Mouse (Mus musculus): Measurements from ENCODE around the gene Liph.
"Not testable (repeated sequence)": the region's sequence is repeated elsewhere in the genome, so short reads cannot be mapped to it uniquely, and the experiment has no call there.

Gene Liph

DNA sequence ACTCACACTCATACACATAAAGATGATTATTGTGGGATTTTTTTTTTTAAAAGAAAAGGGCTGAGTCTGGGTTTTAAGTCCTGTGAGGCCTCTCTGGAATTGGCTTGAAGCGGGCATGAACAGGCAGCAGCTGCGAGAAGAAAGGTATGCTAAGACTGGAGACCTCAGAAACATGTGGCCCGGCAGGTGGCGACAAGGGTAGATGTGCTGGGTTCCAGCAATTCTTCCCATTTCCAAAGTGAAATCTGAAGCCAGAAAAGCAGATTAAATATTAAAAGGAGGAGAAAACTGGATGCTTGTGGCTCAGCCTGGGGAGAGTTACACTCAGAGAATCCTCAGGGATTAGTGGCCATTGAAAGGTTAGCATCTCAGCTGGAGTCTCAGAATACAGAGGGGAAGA lies 24.0 kb downstream of the Liph start:
- DNase-seq (ENCODE audit: low spot score) = no peak

DNA sequence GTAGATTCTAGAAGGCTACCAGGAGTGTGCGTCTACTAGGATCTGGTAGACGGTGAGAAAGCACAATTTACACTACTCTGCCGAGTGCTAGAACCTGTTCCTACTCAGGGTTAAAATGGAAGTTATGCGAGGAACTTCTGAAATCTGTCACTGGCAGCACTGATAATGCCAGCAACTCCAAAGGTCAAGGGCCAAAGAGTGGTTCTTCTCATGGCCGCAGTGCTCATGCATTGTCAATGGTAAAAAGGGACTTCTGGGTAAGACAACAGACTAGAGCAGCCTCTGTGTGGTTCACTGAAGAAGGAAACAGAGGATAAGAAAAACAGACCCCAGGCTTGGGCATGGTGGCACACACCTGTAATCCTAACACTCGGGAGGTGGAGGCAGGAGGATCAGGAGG lies 24.9 kb downstream of the Liph start:
- DNase-seq (ENCODE audit: low spot score) = no peak

GRCm38 (mm10) chr16:21969874-21970273 lies 25.6 kb downstream of the Liph start:
- no peak for DNase-seq (ENCODE audit: low spot score)

DNA sequence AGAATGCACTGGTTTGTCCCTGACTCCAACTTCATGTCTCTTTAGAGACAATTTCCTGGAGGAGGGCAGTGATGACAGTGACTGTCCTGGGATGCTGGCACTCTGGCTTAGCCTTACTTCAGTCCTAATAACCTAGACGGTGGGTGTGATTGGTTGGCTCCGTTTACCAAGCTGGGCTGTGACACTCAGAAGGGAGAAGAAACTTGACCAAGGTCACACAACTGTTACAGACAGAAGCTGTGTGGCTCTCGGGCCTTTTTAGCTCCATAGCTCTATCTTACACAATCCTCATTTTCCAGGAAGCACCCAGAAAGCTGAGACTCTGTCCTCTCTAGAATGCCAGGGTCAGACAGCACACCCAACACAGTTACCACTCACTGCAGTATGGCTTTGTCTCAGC lies 29.9 kb downstream of the Liph start:
- no peak for DNase-seq (ENCODE audit: low spot score)

GRCm38 (mm10) chr16:21955591-21955990 lies 39.9 kb downstream of the Liph start:
- DNase-seq (ENCODE audit: low spot score) = no peak

DNA sequence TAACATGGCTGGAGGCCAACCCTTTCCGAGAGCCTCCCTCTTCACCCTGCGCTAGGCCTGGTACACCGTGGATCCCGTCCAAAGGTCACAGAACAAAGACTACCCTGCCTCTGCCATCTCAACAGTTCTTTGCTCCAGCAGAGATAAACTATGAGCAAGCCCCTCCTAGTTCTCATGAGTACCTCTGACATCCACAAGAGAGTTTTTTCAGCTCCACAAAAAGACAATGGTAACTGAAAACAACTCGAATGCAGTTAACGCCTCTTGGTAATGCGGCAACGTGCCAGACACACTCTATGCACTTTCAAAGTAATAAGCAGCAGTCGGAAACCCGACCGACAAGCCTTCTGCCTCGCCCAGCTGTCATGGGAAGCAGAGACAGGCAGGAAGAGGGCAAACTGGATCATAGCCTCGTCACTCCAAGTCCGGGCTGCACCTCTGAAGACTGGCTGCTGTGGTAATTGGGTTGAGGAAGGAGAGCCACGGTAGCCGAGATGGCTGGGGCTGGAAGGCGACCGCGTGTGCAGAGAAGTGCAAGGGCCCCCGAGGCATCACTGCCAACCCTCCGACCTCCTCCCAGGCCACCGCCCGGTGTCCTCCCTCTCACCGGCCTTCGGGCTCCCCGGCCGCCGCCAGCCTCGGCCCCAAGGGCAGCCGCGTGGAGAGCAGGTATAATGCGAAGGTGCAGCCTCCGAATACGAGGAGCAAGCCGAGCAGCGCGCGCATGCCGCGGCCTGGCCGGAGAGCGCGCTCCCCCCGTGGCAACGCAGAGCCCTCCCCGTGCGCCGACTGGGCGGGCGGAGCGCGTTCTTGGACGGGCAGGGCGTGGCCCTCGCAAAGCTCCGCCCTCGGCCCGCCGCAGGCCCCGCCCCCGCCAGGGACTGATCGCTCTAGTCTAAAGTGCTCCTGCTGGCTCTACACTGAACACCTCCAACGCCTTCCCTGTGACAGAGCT lies 48.4 kb downstream of the Liph start, which contains the start of gene Tmem41a:
Gene Tmem41a (minus strand): TSS at position 792 of the 955 bp plus-strand sequence.
- peak; percentile 85 for DNase-seq (ENCODE audit: low spot score)

DNA sequence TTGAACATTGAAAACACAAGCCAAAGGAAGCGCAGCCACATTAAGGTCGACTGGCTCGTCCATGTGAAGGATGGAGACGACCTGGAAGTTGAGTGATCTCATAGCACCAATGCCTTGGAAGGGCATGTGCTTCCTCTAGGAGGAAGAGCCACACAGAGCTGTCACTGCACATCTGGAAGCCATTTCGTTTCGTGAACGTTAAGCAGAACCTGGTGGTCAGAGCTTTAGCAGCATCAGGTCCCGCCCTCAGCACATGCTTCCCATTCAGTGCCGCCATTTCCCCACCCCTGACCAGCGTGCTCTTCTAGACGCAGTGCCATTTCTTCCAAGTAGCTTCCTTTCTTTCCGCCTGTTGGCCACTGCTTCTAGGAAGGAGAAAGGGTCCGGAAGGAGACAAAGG lies 67.0 kb downstream of the Liph start:
- DNase-seq (ENCODE audit: low spot score) = no peak

- DNase-seq (ENCODE audit: low spot score) = no peak
These were observed 78.8 kb downstream of the Liph start for GRCm38 (mm10) chr16:21916681-21917080.

- DNase-seq (ENCODE audit: low spot score) = no peak
These were observed 82.1 kb downstream of the Liph start for GRCm38 (mm10) chr16:21913347-21913746.

GRCm38 (mm10) chr16:21908906-21909305 lies 86.6 kb downstream of the Liph start:
- DNase-seq (ENCODE audit: low spot score) = not testable (repeated sequence)

DNA sequence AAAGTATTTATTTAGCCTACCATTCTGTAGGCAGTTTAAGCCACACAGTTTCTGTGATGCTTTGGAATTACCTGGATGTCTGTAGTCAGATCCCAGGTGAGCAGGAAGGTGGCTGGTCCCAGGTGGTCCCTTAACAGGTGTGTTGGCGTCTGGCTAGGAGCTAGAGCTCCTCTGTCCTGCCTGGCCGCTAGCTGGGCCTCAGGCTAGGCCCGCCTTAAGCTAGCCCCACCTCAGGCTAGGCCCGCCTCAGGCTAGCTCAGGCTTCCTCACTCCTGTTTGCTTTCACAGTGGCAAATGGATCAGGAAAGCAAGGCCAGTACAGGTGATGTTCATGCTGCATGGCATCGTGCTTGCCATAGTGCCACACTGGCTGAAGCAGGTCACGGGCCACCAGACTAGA lies 88.6 kb downstream of the Liph start:
- no peak for DNase-seq (ENCODE audit: low spot score)

GRCm38 (mm10) chr16:21905996-21906395 lies 89.5 kb downstream of the Liph start:
- no peak for DNase-seq (ENCODE audit: low spot score)

DNA sequence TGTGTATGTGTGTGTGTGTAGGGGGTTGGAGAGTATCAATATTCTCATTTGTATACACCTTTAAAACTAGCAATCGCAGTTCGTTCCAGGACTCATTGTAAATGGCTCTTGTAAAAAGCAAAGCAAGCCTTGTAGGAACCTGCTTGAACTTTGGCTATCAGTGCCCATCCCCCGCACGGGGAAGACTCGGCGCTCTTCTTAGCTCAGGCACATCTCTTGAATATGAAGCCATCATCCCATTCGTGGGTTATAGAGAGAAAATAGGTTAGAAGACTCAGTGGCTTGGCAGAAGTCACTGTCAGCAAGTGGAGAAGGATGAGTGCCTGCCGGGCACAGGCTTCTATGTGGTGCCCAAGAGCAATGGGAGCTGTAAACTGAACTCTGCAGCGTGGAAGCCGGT lies 90.8 kb downstream of the Liph start:
- DNase-seq (ENCODE audit: low spot score) = no peak
